Mouse (Mus musculus): Measurements from ENCODE around the gene Slc47a2.

GRCm38 (mm10) chr11:61346133-61346532, 3.5 kb upstream of the Slc47a2 start:
- TF ChIP-seq POLR2A (IDR thresholded peaks at IDR 0.05; ENCODE audit: extremely low read depth, insufficient read depth, low read length) (no peak), CTCF (IDR thresholded peaks at IDR 0.05; ENCODE audit: low read depth, low read length) (peak; percentile 42; the same call in 1 of the 2 replicates)
